Mouse (Mus musculus): ENCODE measurements at regions not wholly inside any gene's neighbourhood (a gene's known extent, or its start where the extent isn't known, plus 50 kb on each side); places are given as distances from the start of the nearest gene placed in this dataset.

DNA sequence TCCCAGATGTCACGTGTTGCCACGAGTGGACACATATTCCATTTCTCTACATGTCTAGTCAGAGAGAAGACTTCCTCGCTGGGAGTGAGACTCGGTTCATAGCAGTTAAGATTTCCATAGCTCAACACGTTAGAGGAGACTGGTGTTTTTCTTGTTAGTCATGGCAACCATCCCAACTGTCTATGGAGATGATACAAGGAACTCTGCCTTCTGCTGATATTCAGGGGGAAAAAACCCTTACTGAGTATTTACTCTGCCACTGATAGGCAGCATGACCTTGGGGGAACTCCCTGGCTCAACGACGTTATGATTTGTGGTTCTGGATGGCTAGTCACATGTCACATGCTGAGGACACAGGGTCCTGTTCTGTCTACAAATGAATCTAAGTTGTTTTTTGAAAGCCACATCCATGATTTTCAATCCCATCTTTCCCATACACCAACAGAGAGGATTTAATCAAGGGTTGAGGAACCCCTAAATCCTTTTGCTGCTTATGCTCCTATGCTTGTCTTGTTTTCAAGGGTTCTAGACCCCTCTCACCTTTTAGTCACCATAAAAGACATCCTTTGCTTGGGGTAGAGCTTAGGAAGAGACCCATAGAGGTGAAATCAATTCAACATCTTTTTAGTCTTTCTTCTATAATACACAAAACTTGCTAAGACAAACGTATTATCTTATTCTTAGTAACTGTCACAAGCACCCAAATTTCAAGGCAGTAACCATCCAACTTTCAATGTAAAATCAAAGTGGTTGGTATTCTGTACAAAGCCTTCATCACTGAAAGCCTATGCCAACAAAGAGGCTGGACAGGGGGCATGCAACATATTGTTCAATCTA, 50.2 kb upstream of the Adtrp start:
- peak in 1 of 2 experiments; percentile 9 for DNase-seq
